Mouse (Mus musculus): ENCODE data around the gene Ctsz. TPM values are rescaled to one million over a fixed set of nuclear protein-coding genes. Genes with fewer than 3 reads are reported as not detected.

The Ctsz gene
- polyA plus RNA-seq, 1 experiment from 2014 or later: 92.6 TPM

GRCm38 (mm10) chr2:174438181-174438580, 658 bp downstream of the Ctsz start:
- H3K4me3 ChIP-seq: peak overlapping the region; percentile 67
- DNase-seq (ENCODE audit: low spot score): no peak
- peak overlapping the region; percentile 87 for H3K27ac ChIP-seq (replicated peaks)
- H3K36me3 ChIP-seq (replicated peaks): peaks cover 40% of the 10 kb centered on the region
- 68% methylated on average over 11 of the region's 11 CpGs for WGBS
- peaks cover 39% of the 10 kb centered on the region for H3K4me1 ChIP-seq
- no peaks in the 10 kb centered on the region for H3K9me3 ChIP-seq
- H3K27me3 ChIP-seq (replicated peaks; ENCODE audit: low read depth, poor library complexity, severe bottlenecking): no peaks in the 10 kb centered on the region

- Histone ChIP-seq H3K36me3 (replicated peaks) (peaks cover 45% of the 10 kb centered on the region), H3K4me1 (peaks cover 38% of the 10 kb centered on the region), H3K27me3 (replicated peaks; ENCODE audit: low read depth, poor library complexity, severe bottlenecking) (no peaks in the 10 kb centered on the region), H3K4me3 (peak overlapping the region; percentile 67), H3K9me3 (no peaks in the 10 kb centered on the region), H3K27ac (replicated peaks) (peak overlapping the region; percentile 87; the same call in 1 of the 2 replicates)
- DNase-seq (ENCODE audit: low spot score): no peak
- 97% methylated on average over 4 of the region's 4 CpGs for WGBS
Measured at GRCm38 (mm10) chr2:174437697-174437982, 1.2 kb downstream of the Ctsz start.

- Histone ChIP-seq H3K27ac (replicated peaks) (no peak overlapping the region), H3K27me3 (replicated peaks; ENCODE audit: low read depth, poor library complexity, severe bottlenecking) (no peaks in the 10 kb centered on the region), H3K36me3 (replicated peaks) (peaks cover 49% of the 10 kb centered on the region), H3K9me3 (no peaks in the 10 kb centered on the region), H3K4me3 (no peak overlapping the region), H3K4me1 (peaks cover 35% of the 10 kb centered on the region)
- DNase-seq (ENCODE audit: low spot score): no peak
- 96% methylated on average over 7 of the region's 7 CpGs for WGBS
Measured at GRCm38 (mm10) chr2:174436916-174437696, 1.7 kb downstream of the Ctsz start.

DNA sequence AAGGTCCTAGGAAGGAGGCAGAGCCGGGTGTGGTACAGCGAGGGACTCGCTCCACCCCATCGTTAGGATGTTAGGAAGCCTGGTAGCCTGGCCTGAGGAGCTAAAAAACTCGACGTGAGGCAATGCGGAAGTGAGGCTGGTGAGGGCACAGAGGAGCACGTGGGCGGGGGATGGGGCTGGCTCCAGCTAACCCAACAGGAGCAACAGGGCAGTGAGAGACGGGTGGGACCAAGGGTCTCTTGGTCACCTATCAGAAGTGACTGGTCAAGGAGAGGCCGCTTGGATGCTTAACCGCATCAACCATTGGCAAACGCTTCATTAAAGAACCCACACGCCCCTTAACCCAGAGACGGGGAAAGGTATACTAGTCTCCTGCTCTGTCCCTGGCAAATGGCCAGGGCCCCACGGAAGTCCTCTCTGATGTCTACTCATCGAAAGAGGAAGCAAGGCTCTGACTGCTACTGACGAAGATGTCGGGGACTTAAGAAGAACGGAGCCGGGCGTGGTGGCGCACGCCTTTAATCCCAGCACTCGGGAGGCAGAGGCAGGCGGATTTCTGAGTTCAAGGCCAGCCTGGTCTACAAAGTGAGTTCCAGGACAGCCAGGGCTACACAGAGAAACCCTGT, 2.6 kb downstream of the Ctsz start:
- Histone ChIP-seq H3K4me1 (peaks cover 31% of the 10 kb centered on the region), H3K27me3 (replicated peaks; ENCODE audit: low read depth, poor library complexity, severe bottlenecking) (no peaks in the 10 kb centered on the region), H3K36me3 (replicated peaks) (peaks cover 56% of the 10 kb centered on the region), H3K4me3 (no peak overlapping the region), H3K9me3 (no peaks in the 10 kb centered on the region), H3K27ac (replicated peaks) (no peak overlapping the region)
- WGBS: 91% methylated on average over 26 of the region's 26 CpGs
- DNase-seq (ENCODE audit: low spot score): no peak

DNA sequence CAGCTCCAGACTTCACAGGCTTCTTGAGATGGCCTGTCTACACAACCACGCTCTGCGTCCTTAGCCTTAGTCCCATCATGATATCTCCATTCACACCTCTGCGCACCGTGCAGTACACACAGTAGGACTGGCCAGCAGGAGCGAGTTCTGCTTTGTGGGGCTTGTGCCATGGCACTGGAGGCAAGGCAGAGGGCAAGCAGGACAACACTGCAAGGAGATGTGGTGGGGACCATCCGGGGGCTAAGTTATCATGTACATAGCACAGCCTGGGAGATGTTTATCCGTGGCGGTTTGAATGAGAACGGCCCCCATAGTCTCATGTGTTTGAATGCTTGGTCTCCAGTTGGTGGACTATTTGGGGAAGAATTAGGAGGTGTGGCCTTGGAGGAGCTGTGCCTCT, 3.9 kb downstream of the Ctsz start:
- Histone ChIP-seq H3K27me3 (replicated peaks; ENCODE audit: low read depth, poor library complexity, severe bottlenecking) (no peaks in the 10 kb centered on the region), H3K4me3 (no peak overlapping the region), H3K36me3 (replicated peaks) (peaks cover 68% of the 10 kb centered on the region), H3K4me1 (peaks cover 29% of the 10 kb centered on the region), H3K27ac (replicated peaks) (no peak overlapping the region; the same call in 1 of the 2 replicates), H3K9me3 (no peaks in the 10 kb centered on the region)
- no peak for DNase-seq (ENCODE audit: low spot score)
- WGBS: 96% methylated on average over 9 of the region's 9 CpGs

- Histone ChIP-seq H3K36me3 (replicated peaks) (peaks cover 92% of the 10 kb centered on the region), H3K27me3 (replicated peaks; ENCODE audit: low read depth, poor library complexity, severe bottlenecking) (no peaks in the 10 kb centered on the region), H3K4me3 (no peak overlapping the region), H3K27ac (replicated peaks) (no peak overlapping the region), H3K9me3 (no peaks in the 10 kb centered on the region), H3K4me1 (peaks cover 6% of the 10 kb centered on the region; the same call in 1 of the 2 replicates)
- peak; percentile 37 for DNase-seq (ENCODE audit: low spot score)
- 83% methylated on average over 10 of the region's 10 CpGs for WGBS
Measured at GRCm38 (mm10) chr2:174428996-174429591, 9.7 kb downstream of the Ctsz start.

GRCm38 (mm10) chr2:174428076-174428835, 10.6 kb downstream of the Ctsz start:
- no peak for DNase-seq (ENCODE audit: low spot score)
- Histone ChIP-seq H3K4me1 (peaks cover 6% of the 10 kb centered on the region; the same call in 1 of the 2 replicates), H3K36me3 (replicated peaks) (peaks cover 93% of the 10 kb centered on the region)

GRCm38 (mm10) chr2:174426856-174427255, 12.0 kb downstream of the Ctsz start:
- no peaks in the 10 kb centered on the region for H3K9me3 ChIP-seq
- WGBS: 91% methylated on average over 12 of the region's 12 CpGs
- no peak overlapping the region for H3K27ac ChIP-seq (replicated peaks)
- H3K27me3 ChIP-seq (replicated peaks; ENCODE audit: low read depth, poor library complexity, severe bottlenecking): no peaks in the 10 kb centered on the region
- DNase-seq (ENCODE audit: low spot score): no peak
- H3K4me1 ChIP-seq: peaks cover 6% of the 10 kb centered on the region; the same call in 1 of the 2 replicates
- H3K4me3 ChIP-seq: no peak overlapping the region
- H3K36me3 ChIP-seq (replicated peaks): peaks cover 95% of the 10 kb centered on the region

More at GRCm38 (mm10) chr2:174428076-174428835, 10.6 kb downstream of the Ctsz start:
- no peaks in the 10 kb centered on the region for H3K27me3 ChIP-seq (replicated peaks; ENCODE audit: low read depth, poor library complexity, severe bottlenecking)
- no peak overlapping the region for H3K4me3 ChIP-seq
- H3K9me3 ChIP-seq: no peaks in the 10 kb centered on the region
- WGBS: 81% methylated on average over 18 of the region's 18 CpGs
- no peak overlapping the region for H3K27ac ChIP-seq (replicated peaks)

GRCm38 (mm10) chr2:174424301-174425085, 14.3 kb downstream of the Ctsz start:
- H3K36me3 ChIP-seq (replicated peaks): peaks cover 100% of the 10 kb centered on the region

DNA sequence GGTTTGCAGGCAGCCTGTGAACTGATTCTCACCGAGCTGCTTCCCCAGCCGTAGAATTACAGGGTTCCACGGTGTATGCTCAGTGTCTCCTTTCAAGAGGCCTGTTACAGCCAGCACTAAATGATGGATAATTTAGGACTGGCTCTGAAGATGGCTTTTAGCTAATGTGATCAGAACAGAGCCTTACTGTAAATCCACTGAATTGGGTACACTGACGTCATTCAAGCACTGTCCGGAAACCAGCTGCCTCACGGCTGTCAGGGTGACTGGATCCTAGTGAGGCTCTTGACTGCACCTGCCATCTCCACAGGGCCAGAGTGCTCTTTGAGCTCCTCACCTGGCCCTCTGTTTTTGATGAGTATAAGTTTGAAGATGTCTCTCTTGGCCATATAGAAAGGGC, 17.7 kb downstream of the Ctsz start:
- no peak for DNase-seq (ENCODE audit: low spot score)
- no peaks in the 10 kb centered on the region for H3K27me3 ChIP-seq (replicated peaks; ENCODE audit: low read depth, poor library complexity, severe bottlenecking)
- no peak overlapping the region for H3K27ac ChIP-seq (replicated peaks)
- H3K4me3 ChIP-seq: no peak overlapping the region
- 93% methylated on average over 6 of the region's 6 CpGs for WGBS
- no peaks in the 10 kb centered on the region for H3K9me3 ChIP-seq
- peaks cover 12% of the 10 kb centered on the region for H3K4me1 ChIP-seq
- H3K36me3 ChIP-seq (replicated peaks): peaks cover 89% of the 10 kb centered on the region

More at GRCm38 (mm10) chr2:174424301-174425085, 14.3 kb downstream of the Ctsz start:
- Histone ChIP-seq H3K27me3 (replicated peaks; ENCODE audit: low read depth, poor library complexity, severe bottlenecking) (no peaks in the 10 kb centered on the region), H3K4me3 (no peak overlapping the region), H3K4me1 (peaks cover 6% of the 10 kb centered on the region; the same call in 1 of the 2 replicates), H3K9me3 (no peaks in the 10 kb centered on the region), H3K27ac (replicated peaks) (no peak overlapping the region)
- 93% methylated on average over 11 of the region's 11 CpGs for WGBS
- no peak for DNase-seq (ENCODE audit: low spot score)

GRCm38 (mm10) chr2:174415731-174416310, 23.0 kb downstream of the Ctsz start, which contains the start of gene Nelfcd:
TSS of gene Nelfcd (plus strand) at chr2:174415804.
- peaks cover 36% of the 10 kb centered on the region for H3K36me3 ChIP-seq (replicated peaks)
- peak within 1 kb of the TSS; percentile 92 for H3K27ac ChIP-seq (replicated peaks)
- H3K27me3 ChIP-seq (replicated peaks; ENCODE audit: low read depth, poor library complexity, severe bottlenecking): no peaks in the 10 kb centered on the region
- H3K9me3 ChIP-seq: no peaks in the 10 kb centered on the region
- H3K4me3 ChIP-seq: peak within 1 kb of the TSS; percentile 71
- DNase-seq (ENCODE audit: low spot score): peak; percentile 97
- peaks cover 12% of the 10 kb centered on the region for H3K4me1 ChIP-seq
- under 1% methylated on average over 40 of the region's 40 CpGs for WGBS
